Mouse (Mus musculus): ENCODE results near the gene Tm6sf2. TPM values are rescaled to one million over a fixed set of nuclear protein-coding genes. Genes with fewer than 3 reads are reported as not detected.

The Tm6sf2 gene
- polyA plus RNA-seq, 1 experiment from 2014 or later = 0.60 TPM

- ATAC-seq (replicated peaks; ENCODE audit: low FRiP score) (no peak), DNase-seq (ENCODE audit: low spot score) (no peak)
- peaks cover 77% of the 10 kb centered on the region for H3K27me3 ChIP-seq (replicated peaks; ENCODE audit: control insufficient read depth, insufficient read depth, low read length)
- no peak overlapping the region for H3K9ac ChIP-seq (ENCODE audit: low read depth, low read length)
- WGBS = 19% methylated on average over 17 of the region's 17 CpGs
- no peak overlapping the region for H3K27ac ChIP-seq (ENCODE audit: low read depth, low read length)
- H3K9me3 ChIP-seq (ENCODE audit: control insufficient read depth, low read length) = no peaks in the 10 kb centered on the region
- H3K4me2 ChIP-seq = no peak overlapping the region
- no peaks in the 10 kb centered on the region for H3K4me1 ChIP-seq (replicated peaks; ENCODE audit: control insufficient read depth, insufficient read depth, low read length)
- no peaks in the 10 kb centered on the region for H3K36me3 ChIP-seq (ENCODE audit: control insufficient read depth, insufficient read depth, low read length)
- H3K4me3 ChIP-seq (ENCODE audit: low read depth, low read length) = no peak overlapping the region
Measured at GRCm38 (mm10) chr8:70118726-70119700, 46.3 kb downstream of the Tm6sf2 start.

- peaks cover 60% of the 10 kb centered on the region for H3K27me3 ChIP-seq (replicated peaks; ENCODE audit: control insufficient read depth, insufficient read depth, low read length)
- H3K4me1 ChIP-seq (replicated peaks; ENCODE audit: control insufficient read depth, insufficient read depth, low read length) = no peaks in the 10 kb centered on the region
- H3K4me2 ChIP-seq = no peak within 1 kb of the TSS
- no peak for DNase-seq (ENCODE audit: low spot score)
- WGBS = 6% methylated on average over 19 of the region's 19 CpGs
- ATAC-seq (replicated peaks; ENCODE audit: low FRiP score) = no peak
- no peak within 1 kb of the TSS for H3K9ac ChIP-seq (ENCODE audit: low read depth, low read length)
- no peaks in the 10 kb centered on the region for H3K36me3 ChIP-seq (ENCODE audit: control insufficient read depth, insufficient read depth, low read length)
- no peaks in the 10 kb centered on the region for H3K9me3 ChIP-seq (ENCODE audit: control insufficient read depth, low read length)
- H3K27ac ChIP-seq (ENCODE audit: low read depth, low read length) = no peak within 1 kb of the TSS
- no peak within 1 kb of the TSS for H3K4me3 ChIP-seq (ENCODE audit: low read depth, low read length)
Measured at GRCm38 (mm10) chr8:70120667-70121066, 47.9 kb downstream of the Tm6sf2 start, which contains the start of gene Ncan. Gene Ncan, minus strand, starts transcription at chr8:70120873.

DNA sequence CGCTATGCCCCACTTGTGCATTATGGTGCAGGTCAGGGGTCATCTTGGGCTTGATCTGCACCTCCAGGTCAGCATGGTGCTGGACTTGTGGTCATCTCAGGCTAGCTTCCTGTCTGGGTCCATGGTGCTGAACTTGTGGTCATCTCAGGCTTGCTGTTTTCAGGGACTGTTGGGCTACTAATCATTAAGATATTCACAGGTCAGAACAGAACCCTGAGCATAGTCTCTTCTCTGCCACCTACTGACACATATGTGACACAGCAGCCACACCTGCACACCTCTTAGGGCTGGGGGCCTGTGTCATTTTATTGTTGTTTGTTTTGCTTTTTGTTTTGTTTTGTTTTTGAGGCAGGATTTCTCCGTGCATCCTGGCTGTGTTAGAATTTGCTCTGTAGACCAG lies 50.1 kb downstream of the Tm6sf2 start:
- no peak for ATAC-seq (replicated peaks; ENCODE audit: low FRiP score)

DNA sequence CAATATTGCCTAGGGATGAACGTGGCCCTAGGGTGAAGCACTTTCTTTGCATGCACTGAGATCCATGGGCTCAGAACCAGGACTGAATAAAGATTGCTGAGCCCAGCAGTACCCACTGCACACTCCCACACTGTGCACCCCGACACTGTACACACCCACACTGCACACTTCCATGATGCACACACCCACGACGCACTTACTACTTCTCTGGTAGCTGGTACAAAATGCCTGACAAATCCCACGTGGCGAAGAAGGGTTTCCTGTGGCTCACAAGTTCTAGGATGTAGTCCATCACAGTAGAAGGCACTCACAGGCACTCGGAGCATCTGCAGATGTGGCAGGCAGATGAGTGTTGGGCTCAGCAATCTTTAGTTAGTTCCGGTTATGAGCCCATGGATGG lies 52.3 kb downstream of the Tm6sf2 start:
- WGBS = 60% methylated on average over 8 of the region's 8 CpGs
- no peak overlapping the region for H3K4me2 ChIP-seq
- no peak overlapping the region for H3K27ac ChIP-seq (ENCODE audit: low read depth, low read length)
- no peaks in the 10 kb centered on the region for H3K36me3 ChIP-seq (ENCODE audit: control insufficient read depth, insufficient read depth, low read length)
- no peaks in the 10 kb centered on the region for H3K4me1 ChIP-seq (replicated peaks; ENCODE audit: control insufficient read depth, insufficient read depth, low read length)
- H3K9me3 ChIP-seq (ENCODE audit: control insufficient read depth, low read length) = no peaks in the 10 kb centered on the region
- no peak for DNase-seq (ENCODE audit: low spot score)
- no peak overlapping the region for H3K4me3 ChIP-seq (ENCODE audit: low read depth, low read length)
- ATAC-seq (replicated peaks; ENCODE audit: low FRiP score) = no peak
- H3K9ac ChIP-seq (ENCODE audit: low read depth, low read length) = no peak overlapping the region
- peaks cover 18% of the 10 kb centered on the region for H3K27me3 ChIP-seq (replicated peaks; ENCODE audit: control insufficient read depth, insufficient read depth, low read length)

More for the DNA sequence above, 50.1 kb downstream of the Tm6sf2 start:
- Histone ChIP-seq H3K27me3 (replicated peaks; ENCODE audit: control insufficient read depth, insufficient read depth, low read length) (peaks cover 40% of the 10 kb centered on the region), H3K4me2 (no peak overlapping the region), H3K36me3 (ENCODE audit: control insufficient read depth, insufficient read depth, low read length) (no peaks in the 10 kb centered on the region), H3K9ac (ENCODE audit: low read depth, low read length) (no peak overlapping the region), H3K9me3 (ENCODE audit: control insufficient read depth, low read length) (no peaks in the 10 kb centered on the region), H3K4me3 (ENCODE audit: low read depth, low read length) (no peak overlapping the region), H3K4me1 (replicated peaks; ENCODE audit: control insufficient read depth, insufficient read depth, low read length) (no peaks in the 10 kb centered on the region), H3K27ac (ENCODE audit: low read depth, low read length) (no peak overlapping the region)
- 56% methylated on average over 2 of the region's 2 CpGs for WGBS
- DNase-seq (ENCODE audit: low spot score) = no peak

DNA sequence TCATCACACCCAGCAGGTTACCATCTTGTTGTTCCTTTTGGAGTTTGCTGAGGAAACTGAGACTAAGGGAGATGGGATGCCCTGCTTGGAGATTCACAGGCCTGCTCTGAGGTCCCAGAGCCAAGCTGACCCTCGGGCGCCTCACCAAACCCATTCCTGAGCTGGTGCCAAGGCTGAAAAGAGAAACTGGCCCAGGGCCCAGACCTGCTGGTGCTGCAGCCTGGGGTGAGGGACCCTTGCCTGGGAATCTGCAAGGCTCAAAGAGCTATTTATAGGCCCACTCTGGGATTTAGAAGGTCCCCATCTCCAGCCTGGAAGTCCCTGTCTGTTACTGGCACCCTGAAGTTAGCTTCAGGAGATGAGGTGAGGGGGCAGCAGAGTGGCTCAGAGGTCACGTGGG lies 55.7 kb downstream of the Tm6sf2 start:
- WGBS = 76% methylated on average over 3 of the region's 3 CpGs
- no peaks in the 10 kb centered on the region for H3K27me3 ChIP-seq (replicated peaks; ENCODE audit: control insufficient read depth, insufficient read depth, low read length)
- ATAC-seq (replicated peaks; ENCODE audit: low FRiP score) (no peak), DNase-seq (ENCODE audit: low spot score) (no peak)
- H3K4me3 ChIP-seq (ENCODE audit: low read depth, low read length) = no peak overlapping the region
- no peaks in the 10 kb centered on the region for H3K9me3 ChIP-seq (ENCODE audit: control insufficient read depth, low read length)
- no peak overlapping the region for H3K27ac ChIP-seq (ENCODE audit: low read depth, low read length)
- peaks cover 13% of the 10 kb centered on the region for H3K4me1 ChIP-seq (replicated peaks; ENCODE audit: control insufficient read depth, insufficient read depth, low read length)
- no peak overlapping the region for H3K9ac ChIP-seq (ENCODE audit: low read depth, low read length)
- H3K36me3 ChIP-seq (ENCODE audit: control insufficient read depth, insufficient read depth, low read length) = peaks cover 4% of the 10 kb centered on the region; the same call in 1 of the 2 replicates
- H3K4me2 ChIP-seq = no peak overlapping the region

GRCm38 (mm10) chr8:70129309-70129952 lies 56.7 kb downstream of the Tm6sf2 start:
- Histone ChIP-seq H3K4me1 (replicated peaks; ENCODE audit: control insufficient read depth, insufficient read depth, low read length) (peaks cover 16% of the 10 kb centered on the region), H3K9ac (ENCODE audit: low read depth, low read length) (no peak overlapping the region), H3K27ac (ENCODE audit: low read depth, low read length) (no peak overlapping the region), H3K36me3 (ENCODE audit: control insufficient read depth, insufficient read depth, low read length) (peaks cover 6% of the 10 kb centered on the region; the same call in 1 of the 2 replicates), H3K27me3 (replicated peaks; ENCODE audit: control insufficient read depth, insufficient read depth, low read length) (no peaks in the 10 kb centered on the region), H3K4me2 (no peak overlapping the region), H3K4me3 (ENCODE audit: low read depth, low read length) (no peak overlapping the region), H3K9me3 (ENCODE audit: control insufficient read depth, low read length) (no peaks in the 10 kb centered on the region)
- DNase-seq (ENCODE audit: low spot score) = no peak
- ATAC-seq (replicated peaks; ENCODE audit: low FRiP score) = no peak
- WGBS = 76% methylated on average over 9 of the region's 9 CpGs

Small RNAs within 50 kb of the gene (microRNA-seq; reads per million reads assigned to microRNA genes)
- not detected for gene Mir7066 (ENCODE audit: borderline number of aligned reads)

Other genes starting within 250 kb of the Tm6sf2 start
- gene Pbx4, start 240.4 kb upstream of the Tm6sf2 start, polyA plus RNA-seq (2014; fragmentation: Nextera tagmentation; extraction: Ambion mirVana) = 5.6 and 6.3 TPM in 2 replicates
- 0.48 and 0.56 TPM in 2 replicates for gene Cilp2, start 185.2 kb upstream of the Tm6sf2 start, polyA plus RNA-seq (2014; fragmentation: Nextera tagmentation; extraction: Ambion mirVana)
- 4.5 and 5.2 TPM in 2 replicates for gene Tssk6, start 170.7 kb upstream of the Tm6sf2 start, polyA plus RNA-seq (2014; fragmentation: Nextera tagmentation; extraction: Ambion mirVana)
- 145 and 159 TPM in 2 replicates for gene Ndufa13, start 170.4 kb upstream of the Tm6sf2 start, polyA plus RNA-seq (2014; fragmentation: Nextera tagmentation; extraction: Ambion mirVana)
- gene Yjefn3, start 170.2 kb upstream of the Tm6sf2 start, polyA plus RNA-seq (2014; fragmentation: Nextera tagmentation; extraction: Ambion mirVana) = 1.7 and 1.9 TPM in 2 replicates
- gene Gatad2a, start 76.5 kb upstream of the Tm6sf2 start, polyA plus RNA-seq (2014; fragmentation: Nextera tagmentation; extraction: Ambion mirVana) = 72.6 and 75.3 TPM in 2 replicates
- 42.1 and 46.5 TPM in 2 replicates for gene Mau2, start 30.2 kb upstream of the Tm6sf2 start, polyA plus RNA-seq (2014; fragmentation: Nextera tagmentation; extraction: Ambion mirVana)
- 30.8 and 32.4 TPM in 2 replicates for gene Sugp1, start 30.1 kb upstream of the Tm6sf2 start, polyA plus RNA-seq (2014; fragmentation: Nextera tagmentation; extraction: Ambion mirVana)
- gene Hapln4, start 10.5 kb downstream of the Tm6sf2 start, polyA plus RNA-seq (2014; fragmentation: Nextera tagmentation; extraction: Ambion mirVana) = 0.27 and 0.64 TPM in 2 replicates
- 0.08 and 0.15 TPM in 2 replicates for gene Ncan, start 47.9 kb downstream of the Tm6sf2 start, polyA plus RNA-seq (2014; fragmentation: Nextera tagmentation; extraction: Ambion mirVana)
- gene Nr2c2ap, start 58.4 kb downstream of the Tm6sf2 start, polyA plus RNA-seq (2014; fragmentation: Nextera tagmentation; extraction: Ambion mirVana) = 32.9 and 35.4 TPM in 2 replicates
- gene Rfxank, start 66.2 kb downstream of the Tm6sf2 start, polyA plus RNA-seq (2014; fragmentation: Nextera tagmentation; extraction: Ambion mirVana) = 15.2 and 16.7 TPM in 2 replicates
- 38.6 and 46.2 TPM in 2 replicates for gene Borcs8, start 66.6 kb downstream of the Tm6sf2 start, polyA plus RNA-seq (2014; fragmentation: Nextera tagmentation; extraction: Ambion mirVana)
- gene Mef2b, start 66.8 kb downstream of the Tm6sf2 start, polyA plus RNA-seq (2014; fragmentation: Nextera tagmentation; extraction: Ambion mirVana) = 0.45 and 0.51 TPM in 2 replicates
- 53.1 and 53.4 TPM in 2 replicates for gene Tmem161a, start 99.4 kb downstream of the Tm6sf2 start, polyA plus RNA-seq (2014; fragmentation: Nextera tagmentation; extraction: Ambion mirVana)
- 7.1 and 7.9 TPM in 2 replicates for gene Slc25a42, start 139.4 kb downstream of the Tm6sf2 start, polyA plus RNA-seq (2014; fragmentation: Nextera tagmentation; extraction: Ambion mirVana)
- 33.0 and 40.8 TPM in 2 replicates for gene Sugp2, start 161.3 kb downstream of the Tm6sf2 start, polyA plus RNA-seq (2014; fragmentation: Nextera tagmentation; extraction: Ambion mirVana)
- 34.8 and 35.0 TPM in 2 replicates for gene Armc6, start 161.5 kb downstream of the Tm6sf2 start, polyA plus RNA-seq (2014; fragmentation: Nextera tagmentation; extraction: Ambion mirVana)
- 33.9 and 37.9 TPM in 2 replicates for gene Homer3, start 209.9 kb downstream of the Tm6sf2 start, polyA plus RNA-seq (2014; fragmentation: Nextera tagmentation; extraction: Ambion mirVana)
- 56.5 and 59.1 TPM in 2 replicates for gene Ddx49, start 229.6 kb downstream of the Tm6sf2 start, polyA plus RNA-seq (2014; fragmentation: Nextera tagmentation; extraction: Ambion mirVana)
- 281 and 298 TPM in 2 replicates for gene Cope, start 229.6 kb downstream of the Tm6sf2 start, polyA plus RNA-seq (2014; fragmentation: Nextera tagmentation; extraction: Ambion mirVana)
- 1.1 and 1.2 TPM in 2 replicates for gene Cers1, start 242.9 kb downstream of the Tm6sf2 start, polyA plus RNA-seq (2014; fragmentation: Nextera tagmentation; extraction: Ambion mirVana)